Mouse (Mus musculus): Measurements from ENCODE around the gene Mto1.

Gene Mto1

DNA sequence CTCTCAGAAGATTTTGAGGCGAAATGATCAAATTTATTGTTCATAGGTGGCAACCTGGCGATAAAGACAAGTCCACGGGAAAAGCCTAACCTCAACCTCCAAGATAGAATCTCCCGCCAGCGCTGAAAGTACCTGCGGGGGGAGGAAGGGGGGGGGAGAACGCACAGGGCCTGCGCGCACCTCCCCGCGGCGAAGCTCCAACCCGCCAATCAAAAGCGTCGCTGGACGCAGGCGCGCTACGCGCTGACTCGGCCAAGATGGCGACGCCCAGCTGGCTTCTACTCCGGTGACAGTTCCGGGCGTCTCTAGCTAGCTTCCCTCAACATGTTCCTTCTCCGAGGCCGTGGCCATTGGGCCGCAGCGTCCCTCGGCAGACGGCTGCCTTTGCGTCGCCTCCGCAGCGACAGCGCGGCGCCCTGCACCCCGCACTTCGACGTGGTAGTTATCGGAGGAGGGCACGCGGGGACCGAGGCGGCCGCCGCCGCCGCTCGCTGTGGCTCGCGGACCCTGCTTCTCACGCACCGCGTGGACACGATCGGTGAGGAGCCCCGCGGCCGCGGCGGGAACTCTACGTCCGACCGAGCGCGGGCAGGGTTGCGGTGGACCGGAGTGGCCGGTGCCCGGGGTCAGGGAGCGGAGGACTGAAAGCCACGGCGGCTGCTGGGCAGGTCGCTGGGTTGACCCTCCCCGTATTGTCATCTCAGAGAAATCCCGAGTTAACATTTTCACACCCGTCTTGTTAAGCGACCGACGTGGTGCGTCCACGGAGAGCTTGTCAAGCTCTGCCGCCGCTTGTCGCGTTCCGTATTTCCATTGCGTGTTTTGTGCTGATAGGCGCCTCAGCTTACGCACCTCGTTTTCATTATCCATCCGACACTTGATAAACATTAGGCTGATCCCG is at the start of gene Mto1, which contains the start of gene Gm17324:
Mto1 (plus strand) TSS at position 236 of the 901 bp plus-strand sequence.
Gm17324 (minus strand) TSS at position 814 of the 901 bp plus-strand sequence.
- DNase-seq (ENCODE audit: low read depth) = peak; percentile 98

- DNase-seq (ENCODE audit: low read depth) = no peak
Observed at GRCm38 (mm10) chr9:78400570-78400969, 47.4 kb upstream of the Mto1 start.

DNA sequence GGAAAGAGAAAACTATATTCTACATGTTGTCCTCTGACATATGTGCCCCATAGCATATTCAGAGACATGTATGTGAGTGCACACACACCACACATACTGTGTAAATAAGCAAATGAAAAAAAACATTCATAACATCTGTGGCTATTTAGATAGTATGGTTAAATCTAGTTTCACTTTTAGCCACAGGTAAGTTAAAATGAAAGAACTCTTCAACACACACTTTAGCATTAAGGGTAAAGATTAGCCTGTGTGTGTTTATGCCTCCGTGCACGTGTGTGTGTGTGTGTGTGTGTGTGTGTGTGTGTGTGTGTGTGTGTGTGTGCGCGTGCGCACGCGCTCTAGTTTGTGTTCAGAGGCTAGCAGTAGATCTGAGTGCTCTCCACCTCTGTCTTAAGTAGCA is 46.4 kb upstream of the Mto1 start:
- DNase-seq (ENCODE audit: low read depth) = peak; percentile 56

DNA sequence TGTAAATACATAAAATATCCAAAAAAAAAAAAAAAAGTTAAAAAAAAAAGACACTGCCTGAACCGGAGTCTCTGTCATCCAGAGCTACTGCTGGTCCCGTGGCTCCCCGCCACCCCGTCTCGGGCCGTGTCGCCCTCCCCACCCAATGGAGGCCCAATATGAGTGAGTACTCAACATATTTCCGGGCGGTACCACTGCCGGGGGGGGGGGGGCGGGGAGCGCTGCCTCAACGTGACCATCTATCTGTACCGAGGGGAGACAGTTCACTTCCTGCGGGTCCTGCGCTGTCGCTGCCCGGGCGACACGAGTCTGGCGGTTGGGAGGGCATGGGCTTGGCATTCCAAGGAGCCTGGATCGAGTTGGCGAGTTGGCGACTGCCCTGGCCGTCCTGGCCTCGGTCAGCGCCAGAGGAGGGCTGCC is 20.6 kb upstream of the Mto1 start:
- peak; percentile 71 for DNase-seq (ENCODE audit: low read depth)

- DNase-seq (ENCODE audit: low read depth) = peak; percentile 25
Observed at GRCm38 (mm10) chr9:78428185-78428584, 19.8 kb upstream of the Mto1 start.

GRCm38 (mm10) chr9:78428870-78429432 is 19.1 kb upstream of the Mto1 start:
- no peak for DNase-seq (ENCODE audit: low read depth)

GRCm38 (mm10) chr9:78429551-78429950 is 18.5 kb upstream of the Mto1 start:
- DNase-seq (ENCODE audit: low read depth) = no peak

DNA sequence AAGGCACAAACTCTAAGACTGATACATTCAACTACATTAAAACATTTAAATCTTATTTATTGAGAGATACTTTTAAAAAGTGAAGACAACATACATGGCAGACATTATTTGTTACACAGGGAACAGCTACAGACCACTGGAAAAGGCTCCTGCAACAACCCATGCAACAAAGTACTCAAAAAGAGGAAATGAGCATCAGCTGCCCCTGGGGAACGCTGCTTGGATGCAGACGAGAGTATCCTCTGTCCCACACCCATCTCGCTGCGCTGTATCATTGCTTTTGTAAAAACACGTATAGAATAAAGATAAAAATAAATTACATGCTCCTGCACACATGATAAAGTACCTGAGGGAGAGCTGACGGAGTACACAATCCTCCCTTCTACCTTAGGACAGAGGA is 17.5 kb upstream of the Mto1 start:
- no peak for DNase-seq (ENCODE audit: low read depth)

- no peak for DNase-seq (ENCODE audit: low read depth)
Observed at GRCm38 (mm10) chr9:78432471-78432870, 15.5 kb upstream of the Mto1 start.

DNA sequence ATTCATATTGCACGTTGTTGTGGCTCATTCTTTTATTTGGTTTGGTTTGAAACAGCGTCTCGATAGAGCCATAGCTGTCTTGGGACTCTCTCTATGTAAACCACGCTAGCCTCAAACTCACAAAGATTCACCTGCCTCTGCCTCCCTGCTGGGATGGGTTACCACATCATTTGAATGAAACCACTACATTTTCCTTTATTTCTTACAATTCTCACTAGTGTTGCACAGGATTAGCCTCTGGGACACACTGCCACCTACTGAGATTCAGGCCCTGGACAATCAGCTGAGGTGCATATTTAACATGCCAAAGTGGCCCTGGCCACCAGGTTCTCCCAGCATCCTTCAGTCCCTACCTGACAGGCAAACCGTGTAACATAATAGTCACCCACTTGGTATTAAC is 8.6 kb upstream of the Mto1 start:
- no peak for DNase-seq (ENCODE audit: low read depth)

GRCm38 (mm10) chr9:78442237-78442578 is 5.8 kb upstream of the Mto1 start:
- no peak for DNase-seq (ENCODE audit: low read depth)

DNA sequence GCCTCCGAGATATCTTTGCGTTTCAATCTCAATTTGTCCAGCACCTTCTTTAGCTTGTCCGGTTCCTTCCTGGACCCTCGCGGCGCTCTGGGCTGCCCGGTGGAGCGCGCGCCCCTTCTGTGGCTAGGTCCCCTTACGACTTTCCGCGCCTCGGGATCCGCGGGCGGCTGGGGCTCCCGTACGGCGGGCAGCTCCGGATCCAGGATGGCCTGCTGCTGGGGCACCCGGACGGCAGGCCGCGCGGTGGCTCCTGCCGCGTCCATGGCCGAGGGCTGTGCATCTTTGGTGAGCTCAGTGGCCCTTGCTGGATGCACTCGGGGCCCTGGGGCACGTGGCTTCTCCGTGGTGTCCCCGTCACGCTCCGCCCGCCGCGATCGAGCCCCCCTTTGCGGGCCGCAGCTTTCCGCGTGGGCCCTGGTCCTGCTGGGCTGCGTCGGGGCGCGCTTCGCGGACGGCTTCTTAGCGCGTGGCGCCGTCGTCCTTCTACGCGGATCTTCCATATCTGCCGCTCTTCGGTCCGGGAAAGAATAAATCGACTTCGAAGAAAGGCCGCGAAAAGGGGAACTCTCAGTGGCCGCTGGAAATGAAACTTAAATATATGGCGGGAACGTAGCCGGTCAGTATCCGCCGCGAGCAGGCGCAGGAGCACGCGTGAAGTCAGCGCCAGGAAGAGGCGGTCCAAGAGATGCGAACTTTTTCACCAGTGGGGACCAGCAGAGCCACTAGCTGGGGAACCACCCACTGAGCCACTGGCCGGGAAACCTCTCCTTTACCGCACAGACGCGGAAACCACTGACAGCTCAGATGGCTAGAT is 5.2 kb upstream of the Mto1 start, which contains the start of gene Cgas:
Cgas (minus strand) TSS at position 659 of the 814 bp plus-strand sequence.
- DNase-seq (ENCODE audit: low read depth) = peak; percentile 86

DNA sequence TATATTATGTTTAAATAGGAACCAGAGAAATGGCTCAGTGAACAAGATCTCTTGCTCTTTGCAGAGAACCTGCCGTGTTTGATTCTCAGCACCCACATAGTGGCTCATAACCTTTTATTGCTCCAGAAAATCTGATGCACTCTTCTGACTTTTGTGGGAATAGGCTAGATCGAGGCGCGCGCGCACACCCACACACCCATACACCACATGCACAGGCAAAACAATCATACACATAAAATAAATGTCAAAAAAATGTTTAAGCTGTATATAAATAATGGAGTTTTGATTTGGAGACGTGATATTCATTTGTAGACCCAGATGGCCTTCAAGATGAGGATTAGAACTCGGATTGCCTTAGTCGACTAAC is 419 bp upstream of the Mto1 start:
- DNase-seq (ENCODE audit: low read depth) = no peak

- DNase-seq (ENCODE audit: low read depth) = no peak
Observed at GRCm38 (mm10) chr9:78450404-78450803, 2.4 kb downstream of the Mto1 start.

DNA sequence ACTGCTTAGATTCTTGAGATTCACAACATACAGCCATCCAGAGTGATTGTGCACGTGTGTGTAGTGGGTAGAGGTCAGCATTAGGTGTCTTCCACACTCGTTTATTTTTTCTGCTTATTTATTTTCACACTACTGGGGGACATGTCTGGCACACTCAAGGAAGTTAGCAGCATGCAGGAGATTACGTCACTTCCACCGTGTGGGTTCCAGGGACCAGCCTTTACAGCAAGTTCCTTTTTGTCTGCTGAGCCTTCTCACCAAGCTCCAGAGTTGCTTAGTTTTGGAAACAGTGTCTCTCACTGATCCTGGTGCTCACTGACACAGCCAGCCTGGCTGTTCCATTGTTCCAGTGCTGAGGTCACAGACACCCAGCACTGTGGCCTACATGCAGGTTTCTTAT is 3.4 kb downstream of the Mto1 start:
- no peak for DNase-seq (ENCODE audit: low read depth)

- no peak for DNase-seq (ENCODE audit: low read depth)
Observed at GRCm38 (mm10) chr9:78457026-78457425, 9.0 kb downstream of the Mto1 start.

DNA sequence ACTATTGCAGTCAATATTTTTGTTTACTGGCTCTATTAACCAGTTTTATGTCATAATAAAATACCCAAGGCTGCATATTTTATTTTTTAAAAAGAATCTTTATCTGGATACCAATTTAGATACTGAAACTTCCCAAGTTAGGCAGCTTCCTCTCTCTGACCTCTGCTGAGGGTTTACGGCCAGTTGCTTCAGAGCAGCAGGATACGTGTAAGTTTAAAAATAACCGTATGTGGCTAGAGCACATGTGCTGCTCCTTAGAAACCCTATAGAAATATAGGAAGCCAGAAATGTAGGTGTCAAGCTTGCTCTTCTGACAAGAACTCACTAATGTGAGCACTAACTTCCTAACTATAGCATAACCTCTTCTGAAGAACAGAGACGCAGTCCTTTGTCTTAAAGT is 15.3 kb downstream of the Mto1 start:
- DNase-seq (ENCODE audit: low read depth) = no peak

DNA sequence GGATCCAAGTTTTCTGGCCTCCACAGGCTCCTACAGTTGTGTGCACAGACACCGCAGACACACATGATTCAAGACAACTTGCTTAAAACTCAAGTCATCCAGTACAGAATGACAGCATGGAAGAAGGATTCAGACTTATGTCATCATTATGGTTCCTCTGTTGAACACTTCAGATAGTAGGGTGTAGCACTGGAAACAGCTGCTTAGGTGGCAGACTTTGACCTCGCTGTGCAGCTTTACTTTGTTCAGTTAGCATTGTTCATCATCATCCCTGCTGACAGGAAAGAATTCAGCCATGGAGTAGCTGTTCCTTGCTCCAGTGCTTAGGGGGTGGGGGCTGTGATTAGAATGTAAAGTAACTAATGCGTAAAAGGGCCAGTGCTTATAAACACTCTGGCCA is 17.7 kb downstream of the Mto1 start:
- no peak for DNase-seq (ENCODE audit: low read depth)

DNA sequence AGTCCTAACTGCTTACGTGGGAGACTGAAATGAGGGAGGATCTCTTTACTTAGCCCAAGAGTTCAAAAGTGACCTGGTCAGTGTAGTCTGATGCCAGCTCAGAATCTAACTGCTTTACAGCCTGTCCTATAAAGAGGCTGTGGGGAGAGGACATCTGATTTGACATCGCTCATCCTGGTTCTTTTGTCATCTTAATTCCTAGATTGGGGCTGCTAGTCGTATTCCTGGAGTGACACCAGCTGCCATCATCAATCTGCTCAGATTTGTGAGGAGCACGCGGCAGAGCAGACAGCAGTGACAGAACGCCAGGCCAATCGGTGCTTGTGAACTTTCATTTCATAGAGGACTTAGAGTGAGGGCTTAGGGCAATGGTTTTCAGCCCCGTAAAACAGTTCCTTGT is 25.6 kb downstream of the Mto1 start:
- DNase-seq (ENCODE audit: low read depth) = no peak

- DNase-seq (ENCODE audit: low read depth) = no peak
Observed at GRCm38 (mm10) chr9:78474270-78474669, 26.3 kb downstream of the Mto1 start.

DNA sequence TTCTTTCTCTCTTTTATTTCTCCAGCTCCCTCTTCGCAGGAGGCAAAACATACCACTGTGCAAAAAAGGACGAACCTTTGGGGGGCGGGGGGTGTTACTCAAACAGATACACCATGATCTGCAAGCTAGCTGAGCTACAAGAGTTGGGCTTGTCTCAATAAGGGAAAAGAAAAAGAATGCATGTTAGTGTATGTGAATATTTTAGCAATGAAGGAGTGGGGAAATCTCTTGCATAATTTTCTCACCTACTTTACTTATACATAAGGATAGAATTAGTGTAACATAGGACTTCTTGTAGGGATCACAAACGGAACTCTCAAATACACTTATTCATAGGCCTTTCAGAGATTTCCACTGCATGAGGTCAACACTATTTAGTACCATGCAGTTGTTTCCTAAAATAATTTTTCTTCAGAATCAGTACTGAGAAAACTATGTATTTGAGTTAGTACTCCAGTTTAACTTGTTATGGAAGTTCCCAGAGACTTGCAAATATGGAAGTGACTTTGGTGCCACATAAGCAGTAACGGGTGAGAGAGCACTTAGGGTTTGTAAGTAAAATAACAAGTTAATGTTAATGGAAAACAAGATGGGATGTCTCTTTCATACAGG is 26.9 kb downstream of the Mto1 start:
- DNase-seq (ENCODE audit: low read depth) = peak; percentile 33

DNA sequence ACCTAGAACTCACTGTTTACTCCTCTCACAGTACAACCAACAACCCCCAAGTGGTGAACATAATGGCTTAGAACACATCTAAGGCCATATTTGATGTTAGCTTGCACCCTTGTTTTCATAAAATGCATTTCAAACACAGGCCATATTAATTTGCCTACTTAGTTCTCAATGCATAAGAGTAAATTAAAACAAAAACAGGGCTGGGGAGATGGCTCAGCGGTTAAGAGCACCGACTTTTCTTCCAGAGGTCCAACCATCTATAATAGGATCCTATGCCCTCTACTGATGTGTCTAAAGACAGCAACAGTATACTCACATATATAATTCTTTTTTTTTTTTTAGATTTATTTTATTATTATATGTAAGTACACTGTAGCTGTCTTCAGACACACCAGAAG is 27.4 kb downstream of the Mto1 start:
- peak; percentile 36 for DNase-seq (ENCODE audit: low read depth)

All from induced T-regulatory cell, adult 2 months (primary cell).